Mouse (Mus musculus): ENCODE measurements around the gene Cox4i2. TPM values are rescaled to one million over a fixed set of nuclear protein-coding genes. Genes with fewer than 3 reads are reported as not detected.

The Cox4i2 gene
- polyA plus RNA-seq, 1 experiment from 2014 or later: 2.8 TPM

DNA sequence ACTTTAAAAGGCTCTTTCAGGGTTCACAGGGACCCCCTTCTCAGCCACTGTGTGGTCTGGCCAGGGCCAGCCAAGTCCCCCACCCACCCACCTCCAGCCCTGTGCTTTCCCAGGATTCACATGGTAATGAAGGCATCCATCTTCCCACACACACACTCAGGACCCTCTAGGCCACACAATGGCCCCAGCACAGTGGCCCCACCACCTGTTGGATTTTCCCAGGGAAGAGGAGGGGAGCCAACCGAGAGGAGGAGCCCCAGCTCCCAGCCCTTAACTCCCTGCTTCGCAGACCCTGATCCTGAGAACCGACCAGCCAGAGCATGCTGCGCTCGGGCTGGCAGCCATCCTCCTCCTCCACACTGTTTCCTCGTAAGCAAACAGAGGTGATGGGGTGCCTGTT, 35.9 kb upstream of the Cox4i2 start:
- H3K27ac ChIP-seq (ENCODE audit: low read depth, low read length): peak overlapping the region; percentile 60; the same call in 1 of the 2 replicates
- H3K4me1 ChIP-seq (ENCODE audit: control insufficient read depth, insufficient read depth, low read length): peaks cover 13% of the 10 kb centered on the region

DNA sequence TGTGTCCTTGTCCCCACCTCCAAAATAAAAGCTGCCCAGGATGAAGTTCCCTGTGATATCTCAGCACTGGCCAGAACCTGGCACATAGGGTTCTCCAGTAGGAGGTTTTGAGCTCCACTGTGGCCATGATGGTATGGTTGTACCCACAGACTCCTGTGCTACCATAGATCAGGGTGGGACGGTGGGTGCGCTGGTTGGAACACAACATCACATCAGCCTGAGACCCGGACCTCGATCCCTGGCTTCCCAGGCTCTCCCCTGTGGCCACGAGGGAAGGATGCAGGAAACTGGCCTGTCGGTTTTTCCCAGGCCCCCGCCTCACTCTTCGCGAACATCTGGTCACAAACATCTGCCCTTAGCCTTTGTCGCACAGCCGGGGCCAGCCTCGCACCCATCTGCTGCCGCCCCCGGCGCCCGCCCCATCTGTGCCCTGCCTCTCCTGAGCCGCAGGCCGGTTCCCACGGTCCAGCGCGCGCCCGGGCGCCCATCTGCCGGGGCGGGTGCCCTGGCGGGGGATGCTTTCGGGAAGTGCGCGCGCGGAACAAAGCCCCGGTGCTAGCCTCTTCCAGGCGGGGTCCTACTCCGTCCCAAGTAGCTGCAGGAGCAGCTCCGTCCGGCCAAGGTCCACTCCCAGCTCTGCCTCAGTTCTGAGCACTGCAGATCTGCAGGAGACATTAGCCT, 30.2 kb upstream of the Cox4i2 start:
- H3K4me2 ChIP-seq: peak overlapping the region; percentile 57
- no peaks in the 10 kb centered on the region for H3K27me3 ChIP-seq (ENCODE audit: control insufficient read depth, insufficient read depth, low read length)
- H3K27ac ChIP-seq (ENCODE audit: low read depth, low read length): no peak overlapping the region
- peak overlapping the region; percentile 67 for H3K9ac ChIP-seq (ENCODE audit: low read length)
- ATAC-seq (ENCODE audit: low FRiP score) (peak; percentile 85), DNase-seq (ENCODE audit: low spot score, missing footprints) (peak; percentile 95)
- H3K4me1 ChIP-seq (ENCODE audit: control insufficient read depth, insufficient read depth, low read length): peaks cover 19% of the 10 kb centered on the region
- H3K9me3 ChIP-seq (ENCODE audit: control insufficient read depth, low read length): no peaks in the 10 kb centered on the region
- peak overlapping the region; percentile 29 for H3K4me3 ChIP-seq (ENCODE audit: low read depth, low read length)
- no peaks in the 10 kb centered on the region for H3K36me3 ChIP-seq (ENCODE audit: control insufficient read depth, insufficient read depth, low read length)
- WGBS: 3% methylated on average over 37 of the region's 37 CpGs

More for the DNA sequence above, 35.9 kb upstream of the Cox4i2 start:
- Histone ChIP-seq H3K9me3 (ENCODE audit: control insufficient read depth, low read length) (no peaks in the 10 kb centered on the region), H3K36me3 (ENCODE audit: control insufficient read depth, insufficient read depth, low read length) (no peaks in the 10 kb centered on the region), H3K4me3 (ENCODE audit: low read depth, low read length) (no peak overlapping the region), H3K4me2 (peak overlapping the region; percentile 3; the same call in 1 of the 2 replicates), H3K27me3 (ENCODE audit: control insufficient read depth, insufficient read depth, low read length) (no peaks in the 10 kb centered on the region), H3K9ac (ENCODE audit: low read length) (peak overlapping the region; percentile 3; the same call in 1 of the 2 replicates)
- 15% methylated on average over 6 of the region's 6 CpGs for WGBS
- DNase-seq (ENCODE audit: low spot score, missing footprints) (peak; percentile 91), ATAC-seq (ENCODE audit: low FRiP score) (peak; percentile 92)

DNA sequence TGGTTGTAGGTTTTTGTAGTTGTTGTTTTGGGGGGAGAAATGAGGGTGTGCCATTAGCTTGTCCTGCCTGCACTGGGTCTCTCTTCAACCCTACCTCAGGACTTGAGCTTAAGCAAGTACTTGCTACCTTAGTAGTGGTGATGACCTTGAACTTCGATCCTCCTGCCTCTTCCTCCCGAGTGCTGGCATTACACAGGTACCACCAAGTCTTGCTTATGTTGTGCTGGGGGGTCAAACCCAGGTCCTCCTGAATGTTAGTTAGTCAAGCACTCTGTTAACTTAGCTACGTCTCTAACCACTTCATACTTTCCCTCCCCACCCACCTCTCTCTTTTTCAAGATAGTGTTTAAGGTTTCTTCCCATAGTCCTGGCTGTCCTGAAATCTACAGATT, 29.6 kb upstream of the Cox4i2 start:
- Histone ChIP-seq H3K27me3 (ENCODE audit: control insufficient read depth, insufficient read depth, low read length) (no peaks in the 10 kb centered on the region), H3K4me3 (ENCODE audit: low read depth, low read length) (peak overlapping the region; percentile 29; the same call in 1 of the 2 replicates), H3K36me3 (ENCODE audit: control insufficient read depth, insufficient read depth, low read length) (no peaks in the 10 kb centered on the region), H3K4me1 (ENCODE audit: control insufficient read depth, insufficient read depth, low read length) (peaks cover 20% of the 10 kb centered on the region), H3K9ac (ENCODE audit: low read length) (peak overlapping the region; percentile 67), H3K9me3 (ENCODE audit: control insufficient read depth, low read length) (no peaks in the 10 kb centered on the region), H3K27ac (ENCODE audit: low read depth, low read length) (no peak overlapping the region), H3K4me2 (peak overlapping the region; percentile 57)
- ATAC-seq (ENCODE audit: low FRiP score) (0 out of 2 replicates have a peak, but pooled peaks have one; percentile 8), DNase-seq (ENCODE audit: low spot score, missing footprints) (no peak)
- WGBS: 61% methylated on average over 3 of the region's 3 CpGs

DNA sequence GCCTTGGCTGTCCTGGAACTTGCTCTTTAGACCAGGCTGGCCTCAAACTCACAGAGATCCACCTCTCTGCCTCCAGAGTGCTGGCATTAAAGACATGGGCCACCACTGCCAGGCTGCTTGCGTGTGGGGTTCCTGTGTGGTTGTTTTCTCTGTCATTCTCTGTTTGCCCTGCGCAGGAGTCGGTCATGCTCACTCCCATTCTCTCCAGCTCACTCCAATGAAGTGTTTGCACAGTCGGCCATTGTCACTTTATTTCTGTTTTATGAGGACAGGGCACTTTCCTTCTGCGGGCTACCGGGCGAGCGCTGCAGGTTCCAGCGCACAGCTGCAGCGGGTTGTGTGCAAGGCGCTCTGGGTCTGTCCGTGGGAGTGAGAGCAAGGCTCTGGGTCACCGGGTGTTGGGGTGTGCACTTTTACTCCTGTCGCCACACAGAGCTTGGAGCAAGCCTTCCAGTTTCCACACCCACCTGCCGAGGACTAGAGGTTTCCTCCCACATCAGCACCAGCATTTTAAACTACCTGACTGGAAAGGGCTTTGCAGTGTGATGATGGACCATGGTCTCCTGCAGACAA, 28.7 kb upstream of the Cox4i2 start:
- H3K27ac ChIP-seq (ENCODE audit: low read depth, low read length): no peak overlapping the region

DNA sequence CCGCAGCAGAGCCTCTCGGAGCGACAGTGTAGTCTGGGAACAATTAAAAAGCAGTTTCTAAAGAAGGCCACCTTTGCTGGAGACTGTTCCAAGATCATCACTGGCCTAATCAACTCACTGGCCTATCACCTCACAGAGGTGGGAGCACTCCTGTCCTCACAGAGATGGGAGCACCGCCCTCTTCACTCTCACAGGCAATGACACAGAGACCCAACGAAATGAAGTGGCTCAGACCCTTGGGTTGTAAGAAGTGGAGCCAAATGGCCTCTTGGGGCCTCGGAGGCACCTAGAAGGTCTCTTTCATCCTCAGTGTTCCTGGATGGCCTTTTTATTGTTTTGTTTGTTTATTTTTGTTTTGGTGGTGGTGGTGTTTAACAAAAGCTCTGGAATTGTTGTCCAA, 27.8 kb upstream of the Cox4i2 start:
- no peaks in the 10 kb centered on the region for H3K27me3 ChIP-seq (ENCODE audit: control insufficient read depth, insufficient read depth, low read length)
- DNase-seq (ENCODE audit: low spot score, missing footprints) (no peak), ATAC-seq (ENCODE audit: low FRiP score) (no peak)
- H3K4me3 ChIP-seq (ENCODE audit: low read depth, low read length): no peak overlapping the region
- H3K4me1 ChIP-seq (ENCODE audit: control insufficient read depth, insufficient read depth, low read length): peaks cover 23% of the 10 kb centered on the region
- H3K4me2 ChIP-seq: no peak overlapping the region
- no peaks in the 10 kb centered on the region for H3K9me3 ChIP-seq (ENCODE audit: control insufficient read depth, low read length)
- 90% methylated on average over 6 of the region's 6 CpGs for WGBS
- H3K27ac ChIP-seq (ENCODE audit: low read depth, low read length): no peak overlapping the region
- no peaks in the 10 kb centered on the region for H3K36me3 ChIP-seq (ENCODE audit: control insufficient read depth, insufficient read depth, low read length)
- H3K9ac ChIP-seq (ENCODE audit: low read length): no peak overlapping the region

More for the DNA sequence above, 28.7 kb upstream of the Cox4i2 start:
- H3K4me3 ChIP-seq (ENCODE audit: low read depth, low read length): no peak overlapping the region
- no peaks in the 10 kb centered on the region for H3K9me3 ChIP-seq (ENCODE audit: control insufficient read depth, low read length)
- H3K4me1 ChIP-seq (ENCODE audit: control insufficient read depth, insufficient read depth, low read length): peaks cover 23% of the 10 kb centered on the region
- no peak overlapping the region for H3K4me2 ChIP-seq
- H3K36me3 ChIP-seq (ENCODE audit: control insufficient read depth, insufficient read depth, low read length): no peaks in the 10 kb centered on the region
- no peaks in the 10 kb centered on the region for H3K27me3 ChIP-seq (ENCODE audit: control insufficient read depth, insufficient read depth, low read length)
- DNase-seq (ENCODE audit: low spot score, missing footprints) (no peak), ATAC-seq (ENCODE audit: low FRiP score) (no peak)
- H3K9ac ChIP-seq (ENCODE audit: low read length): 0 out of 2 replicates have a peak overlapping the region, but pooled peaks have one; percentile 4
- 70% methylated on average over 15 of the region's 15 CpGs for WGBS

DNA sequence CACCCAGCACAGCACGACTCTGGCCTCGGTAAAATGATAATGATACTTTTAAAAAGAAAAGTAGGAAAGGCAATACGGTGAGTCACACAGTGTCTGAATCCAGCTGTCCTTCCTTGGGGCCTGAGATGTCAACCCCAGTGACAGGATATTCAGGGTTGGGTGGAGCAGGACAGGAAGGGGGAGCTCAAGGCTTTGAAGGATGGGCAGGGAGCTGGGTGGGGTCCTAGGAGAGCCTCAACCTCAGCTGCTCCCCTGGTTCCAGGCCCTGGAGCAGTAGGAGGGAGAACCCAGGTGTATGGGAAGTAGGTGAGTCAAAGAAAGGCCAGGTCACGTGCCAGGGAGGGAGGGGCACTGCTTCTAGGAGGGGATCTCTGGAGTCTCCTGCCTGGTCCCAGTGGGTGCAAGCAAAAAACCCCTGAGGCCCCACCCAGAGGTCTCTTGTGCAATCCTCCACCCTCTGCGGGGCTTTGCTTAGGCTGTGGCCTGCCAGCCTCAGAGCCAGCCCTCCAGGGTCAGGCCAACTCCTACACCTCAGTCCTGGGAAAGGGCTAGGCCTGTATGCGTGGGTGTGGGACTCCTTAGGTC, 27.1 kb upstream of the Cox4i2 start:
- Histone ChIP-seq H3K9ac (ENCODE audit: low read length) (no peak overlapping the region), H3K4me1 (ENCODE audit: control insufficient read depth, insufficient read depth, low read length) (peaks cover 23% of the 10 kb centered on the region), H3K4me2 (no peak overlapping the region), H3K4me3 (ENCODE audit: low read depth, low read length) (no peak overlapping the region), H3K27ac (ENCODE audit: low read depth, low read length) (no peak overlapping the region), H3K27me3 (ENCODE audit: control insufficient read depth, insufficient read depth, low read length) (no peaks in the 10 kb centered on the region), H3K9me3 (ENCODE audit: control insufficient read depth, low read length) (no peaks in the 10 kb centered on the region), H3K36me3 (ENCODE audit: control insufficient read depth, insufficient read depth, low read length) (no peaks in the 10 kb centered on the region)
- DNase-seq (ENCODE audit: low spot score, missing footprints) (no peak), ATAC-seq (ENCODE audit: low FRiP score) (no peak)
- 80% methylated on average over 5 of the region's 6 CpGs for WGBS

DNA sequence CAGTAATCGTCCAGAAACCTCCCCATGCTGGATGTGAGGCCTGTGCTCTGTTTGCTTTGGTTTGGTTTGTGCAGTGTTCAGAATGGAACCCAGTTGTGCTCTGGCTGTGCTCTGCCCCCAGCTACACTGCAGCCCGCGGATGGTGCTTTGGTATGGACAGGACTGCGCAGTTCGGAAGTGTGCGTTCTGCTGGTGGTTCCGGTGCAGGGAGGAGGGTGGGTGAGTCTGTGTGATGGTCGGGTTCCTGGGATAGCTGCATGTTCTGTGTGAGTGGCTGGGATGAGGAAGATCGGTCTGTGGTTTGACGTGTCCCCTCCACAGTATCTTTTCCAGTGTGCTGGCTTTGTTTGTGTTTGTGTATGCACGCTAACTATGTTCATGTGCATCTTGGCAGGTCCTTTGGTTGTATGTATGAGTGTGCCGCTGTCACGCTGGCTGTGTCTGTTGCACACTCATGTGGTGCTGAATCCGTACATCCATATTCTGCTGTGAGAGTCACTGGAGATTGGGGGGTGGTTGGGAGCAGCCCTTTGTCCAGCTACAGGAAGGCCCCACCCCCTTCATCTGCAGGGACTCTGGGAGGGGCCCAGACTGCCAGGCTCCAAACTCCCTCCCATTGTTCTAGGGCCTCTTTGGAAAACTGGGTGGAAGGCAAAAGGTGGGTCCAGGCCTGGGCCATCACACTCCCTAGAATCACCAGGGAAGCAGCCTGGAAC, 26.0 kb upstream of the Cox4i2 start:
- H3K9ac ChIP-seq (ENCODE audit: low read length): no peak overlapping the region
- no peak overlapping the region for H3K4me2 ChIP-seq
- H3K4me1 ChIP-seq (ENCODE audit: control insufficient read depth, insufficient read depth, low read length): peaks cover 23% of the 10 kb centered on the region
- H3K4me3 ChIP-seq (ENCODE audit: low read depth, low read length): no peak overlapping the region
- no peaks in the 10 kb centered on the region for H3K27me3 ChIP-seq (ENCODE audit: control insufficient read depth, insufficient read depth, low read length)
- DNase-seq (ENCODE audit: low spot score, missing footprints) (no peak), ATAC-seq (ENCODE audit: low FRiP score) (no peak)
- H3K9me3 ChIP-seq (ENCODE audit: control insufficient read depth, low read length): no peaks in the 10 kb centered on the region
- no peak overlapping the region; the same call in 1 of the 2 replicates for H3K27ac ChIP-seq (ENCODE audit: low read depth, low read length)
- WGBS: 87% methylated on average over 14 of the region's 14 CpGs
- H3K36me3 ChIP-seq (ENCODE audit: control insufficient read depth, insufficient read depth, low read length): no peaks in the 10 kb centered on the region

DNA sequence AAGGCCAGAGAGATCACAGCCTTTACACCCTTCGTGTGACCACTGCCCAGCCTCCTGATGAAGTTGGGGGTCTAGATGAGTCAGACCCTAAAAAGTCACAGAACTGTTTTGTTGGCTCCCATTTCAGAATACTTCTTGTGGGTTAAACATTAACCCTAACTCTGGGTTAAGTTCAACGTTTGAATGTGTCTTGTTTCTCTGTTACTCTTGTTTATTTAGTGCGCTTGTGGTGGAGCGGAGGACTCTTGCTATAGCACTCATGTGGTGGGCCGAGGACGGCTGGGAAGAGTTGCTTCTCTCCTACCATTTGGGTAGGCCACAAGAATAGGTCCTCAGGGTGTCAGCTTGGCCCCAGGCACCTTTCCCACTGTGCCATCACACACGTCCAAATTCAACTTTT, 25.4 kb upstream of the Cox4i2 start:
- no peak overlapping the region for H3K27ac ChIP-seq (ENCODE audit: low read depth, low read length)
- H3K4me1 ChIP-seq (ENCODE audit: control insufficient read depth, insufficient read depth, low read length): peaks cover 22% of the 10 kb centered on the region
- no peak for ATAC-seq (ENCODE audit: low FRiP score)
- H3K36me3 ChIP-seq (ENCODE audit: control insufficient read depth, insufficient read depth, low read length): no peaks in the 10 kb centered on the region
- H3K9me3 ChIP-seq (ENCODE audit: control insufficient read depth, low read length): no peaks in the 10 kb centered on the region
- DNase-seq (ENCODE audit: low spot score, missing footprints): no peak
- H3K9ac ChIP-seq (ENCODE audit: low read length): no peak overlapping the region
- no peak overlapping the region for H3K4me2 ChIP-seq
- 89% methylated on average over 7 of the region's 7 CpGs for WGBS
- H3K4me3 ChIP-seq (ENCODE audit: low read depth, low read length): no peak overlapping the region
- no peaks in the 10 kb centered on the region for H3K27me3 ChIP-seq (ENCODE audit: control insufficient read depth, insufficient read depth, low read length)
